Mouse (Mus musculus) brown adipose tissue, adult 24 weeks (tissue): ENCODE measurements around the gene Cacnb4. TPM values are rescaled to one million over a fixed set of nuclear protein-coding genes. Genes with fewer than 3 reads are reported as not detected.

ENCODE experiments used
- H3K27ac ChIP-seq: fragments of 200-500 bp; replicated peaks from 2 replicates; pipeline ENCODE4 v1.5.1; 2012; ENCODE audit warnings: low read depth, mild to moderate bottlenecking, low read length
- H3K4me1 ChIP-seq: fragments of 200-500 bp; 2 replicates; pipeline ENCODE4 v1.6.1; 2012; ENCODE audit warnings: low read length, mixed read lengths; ENCODE audit not compliant: control insufficient read depth, insufficient read depth, insufficient read length
- H3K4me3 ChIP-seq: fragments of 200-500 bp; 2 replicates; pipeline ENCODE4 v1.5.1; 2012; ENCODE audit warnings: low read depth, mild to moderate bottlenecking, low read length, moderate library complexity; ENCODE audit not compliant: insufficient read depth
- polyA plus RNA-seq: library from polyadenylated mRNA; stranded (reverse); fragments of >200 nt; gene quantifications from 2 replicates; pipeline ENCODE4 v1.2.4, GENCODE M21; 2012; ENCODE audit not compliant: missing spikeins, insufficient read depth, insufficient read length

The Cacnb4 gene
- polyA plus RNA-seq, 1 experiment = not detected

DNA sequence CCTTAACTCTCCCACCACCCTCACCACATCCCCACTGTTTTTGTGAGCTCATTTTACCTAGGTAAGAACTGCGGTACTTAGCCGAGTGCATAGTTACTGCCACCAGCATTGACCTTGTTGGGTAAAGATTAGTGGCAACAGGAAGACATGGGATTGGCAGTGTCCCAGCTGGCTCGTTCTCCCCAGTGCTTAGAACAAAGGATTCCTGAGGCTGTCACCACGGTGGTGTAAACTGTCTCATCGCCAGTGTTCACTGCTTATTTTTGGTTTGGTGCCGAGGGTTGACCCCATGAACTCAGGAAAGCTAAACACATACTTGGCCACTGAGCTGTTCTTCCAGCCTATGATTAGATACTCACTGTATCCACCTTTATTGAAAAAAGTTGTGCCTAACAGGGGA lies 238.6 kb downstream of the Cacnb4 start:
- Histone ChIP-seq H3K27ac (no peak overlapping the region), H3K4me3 (no peak overlapping the region), H3K4me1 (peaks cover 4% of the 10 kb centered on the region; the same call in 1 of the 2 replicates)

DNA sequence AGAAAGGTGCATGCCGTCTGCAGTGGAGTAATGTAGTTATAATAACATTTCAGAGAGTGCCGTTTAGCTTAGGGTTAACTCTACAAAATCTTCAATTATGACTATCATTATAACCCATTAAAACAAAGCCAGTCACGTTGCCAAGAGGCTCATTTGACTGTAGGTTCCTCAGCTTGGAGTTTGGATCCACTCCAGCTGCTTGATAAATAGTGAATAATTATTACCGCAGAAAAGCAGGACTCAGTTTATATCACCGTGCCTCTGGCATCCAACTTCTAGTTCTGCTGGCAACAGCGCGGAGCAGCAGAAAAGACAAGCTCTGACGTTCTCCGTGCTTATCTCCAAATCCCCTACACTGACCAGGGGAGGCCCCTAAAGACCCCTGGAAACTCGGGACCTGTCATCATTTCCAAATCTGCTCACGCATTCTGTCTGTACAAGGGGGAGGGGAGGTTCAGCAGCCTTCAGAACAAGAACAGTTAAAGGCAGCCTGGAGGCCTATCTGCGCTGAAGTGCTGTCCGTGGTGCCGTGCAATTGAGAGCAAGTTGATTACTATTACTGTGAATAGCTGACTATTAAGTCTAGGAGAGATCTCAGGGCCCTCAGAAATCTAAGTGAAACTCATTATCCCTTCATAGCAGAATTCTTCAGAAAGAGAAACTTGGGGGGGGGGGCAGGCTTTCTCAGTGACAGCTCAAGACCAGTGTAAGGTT lies 240.6 kb downstream of the Cacnb4 start:
- no peak overlapping the region for H3K27ac ChIP-seq
- H3K4me3 ChIP-seq = no peak overlapping the region
- peaks cover 4% of the 10 kb centered on the region; the same call in 1 of the 2 replicates for H3K4me1 ChIP-seq

DNA sequence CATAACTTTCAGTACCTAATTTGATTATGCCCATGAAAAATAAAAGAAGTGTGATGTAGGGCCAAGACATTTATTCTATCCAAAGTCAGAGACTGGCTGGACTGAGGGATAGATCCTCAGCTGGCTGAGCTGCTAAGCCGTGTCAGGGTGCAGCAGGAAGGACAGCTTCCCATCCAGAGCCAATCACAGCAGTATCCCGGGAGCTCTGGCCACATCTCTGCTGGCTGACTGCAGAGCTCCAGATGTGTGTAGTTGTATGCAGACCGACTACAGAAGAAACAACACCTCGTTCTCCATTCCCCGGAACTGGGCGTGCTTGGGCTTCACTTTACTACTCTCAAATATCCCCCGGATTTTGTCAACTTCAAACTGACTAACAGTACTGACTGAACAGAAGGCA lies 243.3 kb downstream of the Cacnb4 start:
- H3K27ac ChIP-seq = no peak overlapping the region
- peaks cover 4% of the 10 kb centered on the region; the same call in 1 of the 2 replicates for H3K4me1 ChIP-seq
- no peak overlapping the region for H3K4me3 ChIP-seq

DNA sequence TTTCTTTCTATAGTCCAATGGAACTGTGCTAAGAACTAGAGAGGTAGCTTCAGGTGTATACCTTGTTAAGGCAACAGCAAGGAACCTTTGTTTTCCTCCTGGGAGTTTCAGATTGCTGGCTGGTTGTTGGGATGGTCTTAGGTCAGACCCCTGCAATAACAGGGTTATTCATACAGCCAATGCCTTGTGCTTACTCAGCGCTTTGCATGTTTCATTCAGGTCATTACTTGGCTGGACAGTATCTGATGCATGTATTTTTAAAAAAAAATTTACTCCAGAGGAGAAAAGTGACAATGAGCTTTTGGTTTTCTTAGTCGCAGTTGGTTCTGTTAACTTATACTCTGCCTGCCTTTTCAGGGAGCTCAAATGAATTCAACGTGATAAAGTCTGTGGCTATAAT lies 249.2 kb downstream of the Cacnb4 start:
- no peak overlapping the region for H3K27ac ChIP-seq
- H3K4me1 ChIP-seq = peaks cover 5% of the 10 kb centered on the region
- H3K4me3 ChIP-seq = no peak overlapping the region

DNA sequence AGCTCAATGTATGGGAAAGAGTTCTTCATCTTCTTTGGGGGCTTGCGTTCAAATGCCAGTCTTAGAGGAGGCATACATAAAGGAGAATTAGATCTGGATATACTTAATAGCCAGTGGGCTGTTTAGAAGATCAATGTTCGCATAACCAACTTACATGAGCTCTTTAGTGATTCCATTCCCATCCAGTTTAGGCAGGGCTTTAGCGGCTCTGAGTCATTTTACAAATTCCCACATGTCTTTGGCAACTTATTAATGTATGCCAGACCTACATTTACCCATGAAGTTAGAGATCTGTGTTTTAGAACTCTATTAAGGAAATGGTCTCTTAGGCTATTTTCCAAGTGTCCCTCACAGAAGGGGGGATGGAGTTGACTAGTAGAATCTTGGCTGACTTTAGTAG lies 250.6 kb downstream of the Cacnb4 start:
- H3K4me1 ChIP-seq = peaks cover 10% of the 10 kb centered on the region
- peak overlapping the region; percentile 76; the same call in 1 of the 2 replicates for H3K4me3 ChIP-seq
- H3K27ac ChIP-seq = no peak overlapping the region

DNA sequence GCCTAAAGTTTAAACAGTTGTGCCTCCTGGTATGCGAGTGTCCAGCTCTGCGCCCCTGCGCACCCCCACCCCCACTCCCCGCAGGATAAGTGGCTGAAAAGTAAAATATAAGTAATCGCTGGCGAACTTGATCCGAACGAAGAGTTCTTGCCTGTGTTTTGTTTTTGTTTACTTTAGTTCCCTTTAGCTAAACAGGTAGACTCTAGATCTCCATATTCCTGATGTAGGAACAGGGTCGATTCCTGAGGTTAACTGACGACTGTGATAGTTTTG lies 251.2 kb downstream of the Cacnb4 start:
- Histone ChIP-seq H3K4me1 (peaks cover 12% of the 10 kb centered on the region), H3K27ac (peak overlapping the region; percentile 78)

DNA sequence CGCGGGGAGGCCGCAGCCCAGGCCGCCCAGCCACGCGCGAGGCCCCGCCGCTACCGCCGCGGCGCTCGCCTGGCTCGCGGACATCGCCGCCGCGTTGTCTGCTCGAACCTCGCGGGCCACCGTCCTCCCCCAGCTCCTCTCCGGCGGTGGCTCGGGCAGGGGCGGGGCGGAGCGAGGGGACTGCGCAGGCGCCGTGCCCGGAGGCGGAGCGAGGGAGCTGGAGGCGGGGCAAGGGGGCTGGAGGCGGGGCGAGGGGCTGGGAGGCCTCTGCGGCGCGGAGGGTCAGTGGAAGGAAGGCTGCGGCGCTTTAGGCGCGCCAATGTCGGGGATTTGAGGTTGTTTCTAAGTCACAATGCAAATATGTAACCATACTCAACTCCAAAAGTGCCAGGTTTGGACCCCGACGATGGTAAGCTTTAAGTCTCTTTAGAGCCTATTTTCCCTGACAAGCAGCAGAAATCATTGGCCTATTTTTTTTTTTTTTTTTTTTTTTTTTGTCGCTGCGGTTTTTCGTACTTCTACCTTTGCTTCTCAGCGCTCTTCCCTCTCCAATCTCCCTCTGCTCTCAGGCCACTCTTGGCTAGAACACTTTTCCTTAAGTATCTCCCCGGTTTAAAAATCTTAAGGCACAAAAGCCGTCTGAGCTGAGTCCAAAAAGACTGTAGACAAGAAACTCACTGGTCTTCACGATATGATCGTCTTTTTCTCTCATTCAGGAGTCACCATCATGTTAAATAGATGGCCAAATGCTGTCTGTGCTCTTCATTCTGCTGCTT lies 251.7 kb downstream of the Cacnb4 start, which contains the start of gene Arl5a:
TSS of gene Arl5a (minus strand) at position 155 of the 776 bp plus-strand sequence.
- Histone ChIP-seq H3K27ac (peak within 1 kb of the TSS; percentile 78), H3K4me3 (peak within 1 kb of the TSS; percentile 88), H3K4me1 (peaks cover 12% of the 10 kb centered on the region)

More for the DNA sequence above, 251.2 kb downstream of the Cacnb4 start:
- H3K4me3 ChIP-seq = peak overlapping the region; percentile 76

DNA sequence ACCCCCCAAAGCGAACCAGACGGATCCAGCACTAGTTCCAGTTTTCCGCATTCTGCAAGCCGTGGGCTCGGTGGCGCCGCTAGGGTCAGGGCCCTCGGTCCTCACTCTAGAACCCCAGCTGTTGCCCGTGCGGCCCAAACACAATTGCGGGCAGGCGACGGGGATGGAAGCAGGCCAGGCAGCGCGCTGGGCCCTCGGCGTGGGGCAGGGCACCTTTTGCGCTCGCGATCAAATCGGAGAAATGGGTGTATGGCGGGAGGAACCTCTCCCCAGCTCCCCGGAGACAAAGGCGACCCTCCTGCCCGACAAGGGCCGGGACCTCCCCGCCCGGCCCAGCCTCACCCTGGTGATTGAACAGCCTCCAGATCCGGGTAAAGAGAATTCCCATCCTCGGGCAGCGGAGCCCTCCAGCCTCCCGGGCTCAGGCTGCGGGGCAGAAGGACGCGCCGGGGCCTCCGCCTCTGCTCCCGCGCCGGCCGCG lies 252.3 kb downstream of the Cacnb4 start:
- peak overlapping the region; percentile 68 for H3K27ac ChIP-seq
- peak overlapping the region; percentile 88 for H3K4me3 ChIP-seq
- H3K4me1 ChIP-seq = peaks cover 14% of the 10 kb centered on the region

DNA sequence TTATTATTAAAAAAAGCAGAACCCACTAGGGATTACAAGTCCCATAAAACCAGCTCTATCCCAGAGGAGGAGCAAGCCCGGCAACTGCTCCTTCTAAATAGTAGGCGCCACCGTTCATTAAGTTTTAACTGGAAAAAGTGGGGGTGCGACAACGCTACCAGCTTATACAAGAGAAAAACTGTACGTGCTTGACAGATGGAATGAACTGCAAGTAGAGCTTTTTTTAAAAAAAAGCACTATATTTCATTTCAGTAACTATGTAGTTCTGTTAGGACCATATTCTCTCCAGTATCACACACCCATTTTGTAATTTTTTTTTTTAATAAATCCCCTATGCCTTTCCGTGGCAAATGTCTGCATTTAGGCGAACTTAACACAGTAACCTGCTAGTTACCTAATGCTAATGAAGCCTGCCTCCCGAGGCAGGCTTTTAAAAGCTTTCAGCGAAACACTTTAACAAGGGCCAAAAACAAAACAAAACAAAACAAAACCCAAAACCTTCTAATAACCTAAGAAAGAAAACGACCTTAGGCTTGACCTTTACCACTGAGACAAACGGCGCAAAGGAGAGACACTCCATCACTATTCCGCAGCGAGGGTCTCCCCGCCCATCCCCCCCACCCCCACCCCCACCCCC lies 252.9 kb downstream of the Cacnb4 start:
- Histone ChIP-seq H3K4me3 (peak overlapping the region; percentile 88), H3K27ac (no peak overlapping the region), H3K4me1 (peaks cover 14% of the 10 kb centered on the region)

DNA sequence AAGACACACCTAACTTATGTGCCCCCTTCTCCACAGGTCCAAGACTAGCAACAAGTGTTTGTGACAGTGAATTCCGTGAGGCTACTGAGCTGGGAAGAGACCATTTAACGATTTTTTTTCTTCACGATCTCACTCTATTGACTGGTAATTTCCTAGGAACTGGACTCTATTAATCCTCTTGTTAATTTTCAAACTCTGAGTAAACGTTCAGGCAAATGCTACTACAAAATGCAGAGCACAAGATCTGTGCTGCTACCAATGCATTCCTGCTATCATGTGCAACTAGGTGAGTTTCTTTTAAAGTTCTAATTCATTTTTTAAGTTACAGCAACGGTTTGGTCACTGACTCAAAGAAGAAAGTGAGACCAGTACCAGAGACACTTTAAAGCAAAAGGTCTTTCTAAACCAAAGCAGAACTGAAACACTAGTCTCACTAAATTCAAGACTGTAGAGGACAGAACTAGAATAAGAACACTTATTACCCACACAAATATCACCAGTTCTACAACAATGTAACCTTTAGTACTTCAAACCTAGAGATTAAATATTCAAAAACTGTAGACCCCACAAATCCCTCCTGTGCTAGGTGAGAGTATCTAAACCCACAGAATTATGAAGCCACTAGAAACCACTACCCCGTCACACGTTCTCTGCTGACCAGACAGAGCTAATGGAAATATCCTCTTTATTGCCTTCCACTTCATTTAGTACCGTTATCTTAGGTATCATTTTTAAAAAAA lies 253.6 kb downstream of the Cacnb4 start:
- H3K4me3 ChIP-seq = peak overlapping the region; percentile 23; the same call in 1 of the 2 replicates
- peaks cover 14% of the 10 kb centered on the region for H3K4me1 ChIP-seq
- H3K27ac ChIP-seq = no peak overlapping the region

DNA sequence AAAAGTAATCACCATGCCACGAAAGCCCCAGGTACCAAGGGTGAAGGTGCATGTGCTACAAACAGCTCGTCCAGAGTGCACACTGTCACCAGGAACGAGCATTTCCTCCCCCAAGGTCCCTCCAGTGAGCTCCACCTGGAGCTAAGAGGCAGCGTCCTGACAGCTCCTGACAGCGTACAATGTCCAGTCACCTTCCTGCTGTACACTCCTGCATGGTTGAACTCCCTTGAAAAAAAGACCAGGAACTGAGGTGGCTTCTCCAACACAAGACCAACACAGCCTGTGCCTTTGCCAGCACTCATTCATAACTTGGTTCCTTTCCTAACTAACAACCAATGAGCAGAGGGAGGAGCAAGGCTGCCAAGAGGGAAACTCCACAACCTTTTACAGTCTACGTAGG lies 255.4 kb downstream of the Cacnb4 start:
- Histone ChIP-seq H3K4me3 (no peak overlapping the region), H3K27ac (no peak overlapping the region), H3K4me1 (peaks cover 17% of the 10 kb centered on the region)

DNA sequence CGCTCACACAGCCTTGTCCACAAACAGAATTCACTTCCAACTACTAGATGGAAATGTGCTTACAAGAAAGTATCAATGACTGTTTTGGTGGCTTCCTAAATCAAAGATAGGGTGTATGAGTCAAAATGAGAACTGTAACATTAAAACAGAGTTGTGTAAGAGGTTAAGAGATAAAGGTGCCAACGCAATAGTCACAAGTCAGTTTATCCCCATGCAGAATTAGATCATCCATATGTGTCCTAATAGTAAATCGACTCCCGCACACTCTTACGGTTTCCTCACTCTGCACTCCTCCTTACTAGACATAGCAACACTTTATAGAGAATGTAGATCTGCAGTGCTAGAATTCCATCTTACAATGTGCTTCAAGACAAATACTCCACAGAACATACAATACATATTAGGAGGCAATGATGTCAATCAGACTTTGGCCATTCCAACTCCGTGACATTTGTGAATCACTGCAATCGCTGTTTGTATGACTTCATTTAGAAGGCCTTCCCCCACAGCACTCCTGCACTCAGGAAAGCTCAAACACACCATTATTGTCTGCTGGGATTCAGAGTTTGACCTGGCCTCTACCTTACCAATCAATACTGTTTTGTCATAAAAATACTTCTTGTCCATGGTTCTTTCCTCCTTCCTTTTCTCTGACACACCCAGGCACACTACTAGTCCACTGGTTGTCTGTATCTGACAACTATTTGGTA lies 256.5 kb downstream of the Cacnb4 start:
- Histone ChIP-seq H3K4me3 (no peak overlapping the region), H3K4me1 (peaks cover 17% of the 10 kb centered on the region), H3K27ac (no peak overlapping the region)

DNA sequence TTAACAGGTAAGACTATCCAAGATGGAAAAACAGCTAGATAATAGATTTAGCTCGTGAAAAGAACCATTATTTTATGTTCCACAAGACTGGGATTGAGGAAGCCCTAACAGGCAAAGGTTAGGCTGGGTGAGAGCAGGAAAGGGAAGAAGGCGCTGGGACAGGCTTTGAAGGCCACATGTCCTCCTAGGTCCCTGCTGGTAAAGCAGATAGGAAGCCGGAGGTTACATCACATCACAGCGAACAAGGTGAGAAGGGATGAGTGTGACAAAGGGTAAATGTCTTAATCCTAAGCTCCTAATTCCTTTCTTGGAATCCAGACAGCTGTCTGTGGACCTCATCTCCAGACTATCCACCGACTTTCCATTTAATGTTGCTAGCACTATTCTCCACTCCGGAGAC lies 257.3 kb downstream of the Cacnb4 start:
- no peak overlapping the region for H3K27ac ChIP-seq
- H3K4me1 ChIP-seq = peaks cover 17% of the 10 kb centered on the region
- H3K4me3 ChIP-seq = no peak overlapping the region

DNA sequence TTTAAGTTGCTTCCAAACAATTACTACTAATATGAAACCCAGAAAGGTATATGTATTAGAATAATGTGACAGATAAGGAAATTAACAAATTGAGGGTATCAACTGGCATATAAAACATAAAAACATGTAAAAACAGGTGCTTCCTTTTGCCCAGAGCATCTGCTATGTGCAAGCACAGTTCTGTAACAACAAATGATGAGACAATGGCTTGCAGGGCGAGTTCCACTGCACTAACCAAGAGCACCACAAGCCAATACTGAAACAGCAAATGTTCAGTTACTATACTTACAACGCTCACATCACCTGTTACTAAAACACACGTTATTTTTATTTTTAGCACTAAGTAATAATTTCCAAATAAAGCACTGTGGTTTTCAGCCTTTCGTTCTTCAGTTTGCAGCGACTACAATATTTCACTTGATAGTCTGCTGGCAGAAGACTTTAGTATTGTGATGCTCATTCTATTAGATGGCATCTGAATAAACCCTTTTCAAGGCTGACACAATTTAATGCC lies 264.1 kb downstream of the Cacnb4 start:
- no peak overlapping the region for H3K4me3 ChIP-seq
- H3K4me1 ChIP-seq = peaks cover 3% of the 10 kb centered on the region; the same call in 1 of the 2 replicates

More for the DNA sequence above, 264.1 kb downstream of the Cacnb4 start:
- H3K27ac ChIP-seq = no peak overlapping the region
